In genomic region chr2:153160133-153160532, GRCm38 (mm10) we compare ENCODE assay signal across 14 mouse cellular contexts.
"Had no signal": no experiment of that assay in that cellular context is flagged by ENCODE, and none has a peak within 500 bp of the region (broad histone marks: within the 10 kb centered on the region; RNA-seq: fewer than 3 reads in every experiment).

No protein-coding gene starts in this region.

- DNase-seq: kidney, adult 8-10 months; kidney, postnatal 10 days; kidney, postnatal 36 days; layer of hippocampus, postnatal 36 days; liver, embryonic 13.5 days; lung, adult 2 months; lung, postnatal 14 days; lung, postnatal 4 days; right cerebral cortex, adult 18-20 months; right cerebral cortex, postnatal 14 days; thymus, adult 18-20 months; thymus, postnatal 14 days; thymus, postnatal 4 days had no signal

- H3K27ac ChIP-seq: kidney, embryonic 15.5 days; liver, embryonic 13.5 days had no signal

- H3K9me3 ChIP-seq: kidney, embryonic 15.5 days; liver, embryonic 13.5 days had no signal

- H3K27me3 ChIP-seq: kidney, embryonic 15.5 days had no signal

- H3K36me3 ChIP-seq: liver, embryonic 13.5 days had no signal
